Mouse (Mus musculus) spleen, adult 2 months (tissue): ENCODE data around the gene Prdm1. TPM values are rescaled to one million over a fixed set of nuclear protein-coding genes. Genes with fewer than 3 reads are reported as not detected.

Experiments used
- DNase-seq, 2 experiments: peaks; one replicate each; pipeline versions ENCODE4 v3.0.0 to v3.0.0-alpha.2; 2012 to 2021; ENCODE audit warnings: low spot score in 2 of 2, low read depth in 1 of 2
- H3K27ac ChIP-seq: fragments of 200-500 bp; 2 replicates; pipeline ENCODE4 v1.5.1; 2012; ENCODE audit warnings: low read length, inconsistent platforms; ENCODE audit not compliant: insufficient read depth
- H3K27me3 ChIP-seq: fragments of 200-500 bp; 2 replicates; pipeline ENCODE4 v1.6.1; 2012; ENCODE audit warnings: mild to moderate bottlenecking, moderate library complexity, low read length, inconsistent platforms; ENCODE audit not compliant: control insufficient read depth, insufficient read depth
- H3K36me3 ChIP-seq: fragments of 200-500 bp; 2 replicates; pipeline ENCODE4 v1.6.1; 2012; ENCODE audit warnings: mild to moderate bottlenecking, low read length, inconsistent platforms; ENCODE audit not compliant: control insufficient read depth, insufficient read depth
- H3K4me1 ChIP-seq: fragments of 200-500 bp; 2 replicates; pipeline ENCODE4 v1.6.1; 2011; ENCODE audit warnings: inconsistent platforms; ENCODE audit not compliant: control insufficient read depth, insufficient read depth, insufficient read length
- H3K4me3 ChIP-seq: fragments of 200-500 bp; 2 replicates; pipeline ENCODE4 v1.5.1; 2011; ENCODE audit warnings: mild to moderate bottlenecking, inconsistent platforms; ENCODE audit not compliant: insufficient read depth, insufficient read length; ENCODE audit errors: extremely low read depth
- CTCF ChIP-seq: fragments of 200-500 bp; IDR thresholded peaks from 2 replicates; pipeline ENCODE4 v1.5.1; 2011; ENCODE audit warnings: mild to moderate bottlenecking, inconsistent platforms; ENCODE audit not compliant: insufficient read depth, insufficient read length, insufficient replicate concordance; ENCODE audit errors: extremely low read depth
- POLR2A ChIP-seq: fragments of 200-500 bp; IDR thresholded peaks from 2 replicates; pipeline ENCODE4 v1.6.1; 2011; ENCODE audit warnings: low read depth, low read length, inconsistent platforms
- WGBS: fragments of 180-500 bp; shearing (Covaris S2); methylation state at CpG from one replicate; pipeline ENCODE4 v1.1.7; 2018; 5-methylcytosine and 5-hydroxymethylcytosine counted together
- polyA plus RNA-seq: library from polyadenylated mRNA; depleted of rRNA; stranded (reverse); fragments of >200 nt; gene quantifications from 2 replicates; pipeline ENCODE4 v1.2.3, GENCODE M21; 2012

Prdm1 gene
- polyA plus RNA-seq, 1 experiment: 2.8 TPM

DNA sequence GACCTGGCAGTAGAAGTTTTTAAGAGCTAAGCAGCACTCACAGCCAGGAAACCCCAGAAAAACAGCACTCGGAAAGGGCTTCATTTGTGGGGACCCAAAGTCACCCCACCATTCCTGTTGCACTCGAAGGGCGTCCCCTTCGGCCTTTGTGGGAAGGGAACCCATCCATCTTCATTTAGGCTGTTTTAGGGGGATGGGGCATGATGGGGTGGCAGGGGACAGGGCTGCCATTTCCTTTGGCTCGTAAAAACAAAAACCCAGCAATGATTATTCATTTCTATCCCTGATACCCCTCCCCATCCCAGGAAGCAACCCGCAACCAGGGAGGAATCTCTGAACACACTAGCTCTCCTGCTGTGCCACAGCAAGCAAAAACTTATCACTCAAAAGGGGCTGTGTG is 49.0 kb downstream of the Prdm1 start:
- DNase-seq: no peak
- no peaks in the 10 kb centered on the region for H3K36me3 ChIP-seq
- H3K4me1 ChIP-seq: peaks cover 9% of the 10 kb centered on the region
- WGBS: 86% methylated on average over 6 of the region's 6 CpGs
- no peak for TF ChIP-seq POLR2A
- TF ChIP-seq CTCF: no peak
- H3K27me3 ChIP-seq: no peaks in the 10 kb centered on the region
- no peak overlapping the region for H3K4me3 ChIP-seq
- no peak overlapping the region for H3K27ac ChIP-seq

GRCm38 (mm10) chr10:44478091-44478490 is 50.2 kb downstream of the Prdm1 start:
- DNase-seq: no peak
- TF ChIP-seq CTCF: no peak
- TF ChIP-seq POLR2A: no peak

GRCm38 (mm10) chr10:44477240-44477639 is 51.1 kb downstream of the Prdm1 start:
- DNase-seq: no peak

More at GRCm38 (mm10) chr10:44478091-44478490, 50.2 kb downstream of the Prdm1 start:
- 54% methylated on average over 5 of the region's 5 CpGs for WGBS
- Histone ChIP-seq H3K4me3 (no peak overlapping the region), H3K27ac (no peak overlapping the region), H3K36me3 (no peaks in the 10 kb centered on the region), H3K4me1 (peaks cover 4% of the 10 kb centered on the region), H3K27me3 (no peaks in the 10 kb centered on the region)

DNA sequence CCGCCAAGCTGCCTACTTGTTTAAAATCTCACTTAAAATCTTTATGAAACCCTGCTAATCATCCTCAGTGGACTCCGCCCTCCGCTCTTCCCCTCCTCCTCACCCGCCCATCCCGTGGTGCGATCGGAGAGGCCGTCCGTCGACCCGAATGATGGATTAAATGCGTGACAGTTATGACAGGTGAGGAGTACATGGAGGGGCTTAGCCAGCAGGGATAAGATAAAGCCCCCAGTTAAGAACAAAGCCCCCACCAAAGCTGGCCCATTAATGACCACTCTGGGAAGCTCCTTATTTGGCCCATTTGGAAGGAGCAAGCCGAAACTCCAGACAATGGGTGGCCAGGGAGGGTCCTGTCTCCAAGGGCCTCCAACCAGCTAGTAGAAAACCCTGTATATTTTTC is 51.8 kb downstream of the Prdm1 start:
- TF ChIP-seq CTCF: no peak
- no peak for TF ChIP-seq POLR2A
- Histone ChIP-seq H3K27me3 (no peaks in the 10 kb centered on the region), H3K4me1 (no peaks in the 10 kb centered on the region), H3K36me3 (no peaks in the 10 kb centered on the region), H3K27ac (no peak overlapping the region), H3K4me3 (no peak overlapping the region)
- WGBS: 88% methylated on average over 13 of the region's 13 CpGs
- no peak for DNase-seq

More at GRCm38 (mm10) chr10:44477240-44477639, 51.1 kb downstream of the Prdm1 start:
- Histone ChIP-seq H3K27ac (no peak overlapping the region), H3K27me3 (no peaks in the 10 kb centered on the region), H3K4me1 (no peaks in the 10 kb centered on the region; the same call in 1 of the 2 replicates), H3K4me3 (no peak overlapping the region), H3K36me3 (no peaks in the 10 kb centered on the region)
- 96% methylated on average over 8 of the region's 8 CpGs for WGBS
- TF ChIP-seq POLR2A: no peak
- no peak for TF ChIP-seq CTCF

GRCm38 (mm10) chr10:44475376-44475775 is 52.9 kb downstream of the Prdm1 start:
- no peak overlapping the region for H3K4me3 ChIP-seq
- H3K4me1 ChIP-seq: no peaks in the 10 kb centered on the region
- no peak for TF ChIP-seq CTCF
- TF ChIP-seq POLR2A: no peak
- H3K27ac ChIP-seq: no peak overlapping the region
- WGBS: 77% methylated on average over 3 of the region's 3 CpGs
- no peaks in the 10 kb centered on the region for H3K27me3 ChIP-seq
- DNase-seq: no peak
- H3K36me3 ChIP-seq: no peaks in the 10 kb centered on the region

- H3K4me1 ChIP-seq: no peaks in the 10 kb centered on the region
- WGBS: 42% methylated on average over 10 of the region's 10 CpGs
- TF ChIP-seq POLR2A (no peak), CTCF (no peak)
- no peaks in the 10 kb centered on the region for H3K27me3 ChIP-seq
- H3K36me3 ChIP-seq: no peaks in the 10 kb centered on the region
- no peak for DNase-seq
- H3K4me3 ChIP-seq: no peak overlapping the region
- H3K27ac ChIP-seq: no peak overlapping the region
These were observed 54.0 kb downstream of the Prdm1 start for GRCm38 (mm10) chr10:44474256-44474655.

- 66% methylated on average over 8 of the region's 8 CpGs for WGBS
- DNase-seq: no peak
- no peaks in the 10 kb centered on the region for H3K4me1 ChIP-seq
- no peak overlapping the region for H3K4me3 ChIP-seq
- H3K36me3 ChIP-seq: no peaks in the 10 kb centered on the region
- TF ChIP-seq CTCF: no peak
- no peak for TF ChIP-seq POLR2A
- H3K27me3 ChIP-seq: no peaks in the 10 kb centered on the region
- no peak overlapping the region for H3K27ac ChIP-seq
These were observed 62.7 kb downstream of the Prdm1 start for GRCm38 (mm10) chr10:44465618-44466017.
